Mouse (Mus musculus): ENCODE measurements around the gene Moap1. TPM values are rescaled to one million over a fixed set of nuclear protein-coding genes. Genes with fewer than 3 reads are reported as not detected.

Gene Moap1
- total and polyA plus RNA-seq, 3 experiments, result 8.2 to 8.4 TPM; not detected in 1

DNA sequence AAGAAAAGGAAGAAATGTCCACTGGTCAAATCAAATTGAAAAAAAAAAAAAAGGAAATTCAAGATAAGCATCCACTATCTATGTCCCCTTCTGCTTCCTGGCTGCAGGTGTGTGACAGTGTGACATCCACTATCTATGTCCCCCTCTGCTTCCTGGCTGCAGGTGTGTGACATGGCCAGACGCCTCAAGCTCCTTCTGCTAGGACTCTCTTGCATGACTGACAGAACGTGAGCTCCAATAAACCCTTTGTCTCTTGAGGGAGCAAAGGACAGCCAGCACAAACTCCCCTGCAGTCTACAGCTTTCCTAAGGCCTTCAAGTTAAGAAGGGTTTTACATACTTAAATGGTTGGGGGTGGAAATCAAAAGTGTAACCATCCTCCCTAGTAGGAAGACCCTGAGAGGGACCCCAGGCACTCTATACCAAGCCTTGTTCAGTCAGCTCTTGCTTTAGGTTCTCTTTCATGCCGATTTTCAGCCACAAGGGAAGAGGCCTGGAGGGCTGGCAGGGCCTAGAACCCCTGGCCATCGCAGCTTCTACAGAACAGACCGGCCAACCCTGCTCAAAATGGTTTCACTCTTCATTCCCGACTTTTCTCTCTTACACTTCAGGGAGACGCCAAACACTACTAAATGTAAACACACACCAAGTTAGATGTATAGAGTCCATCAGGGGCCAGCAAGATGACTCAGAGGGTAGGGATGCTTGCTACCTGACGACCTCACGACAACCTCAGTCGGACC lies 28.6 kb downstream of the Moap1 start:
- H3K4me1 ChIP-seq (ENCODE audit: control insufficient read depth in 1 of 2, insufficient read depth in 2 of 2, low read length in 2 of 2), result no peaks in the 10 kb centered on the region
- no peak overlapping the region for H3K4me3 ChIP-seq (ENCODE audit: control insufficient read depth in 1 of 2, insufficient read depth in 1 of 2, low read depth in 2 of 2, low read length in 2 of 2)
- H3K27ac ChIP-seq (ENCODE audit: control insufficient read depth, low read depth, low read length), result no peak overlapping the region
- no peak for TF ChIP-seq GATA1 (IDR thresholded peaks at IDR 0.05; ENCODE audit: low read depth, low read length)
- peak in 1 of 2 experiments; percentile 46; a peak in 1 of 4 replicates for TF ChIP-seq EP300 (IDR thresholded peaks at IDR 0.05; ENCODE audit: low read depth in 1 of 2, low read length in 2 of 2)
- TF ChIP-seq ELF1 (IDR thresholded peaks at IDR 0.05; ENCODE audit: low read depth, low read length), result no peak
- TF ChIP-seq TCF12 (IDR thresholded peaks at IDR 0.05; ENCODE audit: low read depth, low read length), result peak; percentile 79
- TF ChIP-seq TAL1 (IDR thresholded peaks at IDR 0.05; ENCODE audit: low read length), result peak; percentile 50
- H3K36me3 ChIP-seq (ENCODE audit: control insufficient read depth in 1 of 2, insufficient read depth in 2 of 2, low read length in 2 of 2), result no peaks in the 10 kb centered on the region; a peak in 1 of 4 replicates
- no peaks in the 10 kb centered on the region for H3K79me2 ChIP-seq (ENCODE audit: control insufficient read depth, insufficient read depth, low read length, poor library complexity)
- no peak for DNase-seq (ENCODE audit: low read depth, low spot score)
- no peak overlapping the region for H3K9ac ChIP-seq (ENCODE audit: control insufficient read depth, low read depth, low read length, poor library complexity, severe bottlenecking)
- no peaks in the 10 kb centered on the region for H3K27me3 ChIP-seq (ENCODE audit: control insufficient read depth in 1 of 2, insufficient read depth in 2 of 2, low read length in 2 of 2)
- no peaks in the 10 kb centered on the region for H3K9me3 ChIP-seq (replicated peaks; ENCODE audit: insufficient read depth, low read length)

DNA sequence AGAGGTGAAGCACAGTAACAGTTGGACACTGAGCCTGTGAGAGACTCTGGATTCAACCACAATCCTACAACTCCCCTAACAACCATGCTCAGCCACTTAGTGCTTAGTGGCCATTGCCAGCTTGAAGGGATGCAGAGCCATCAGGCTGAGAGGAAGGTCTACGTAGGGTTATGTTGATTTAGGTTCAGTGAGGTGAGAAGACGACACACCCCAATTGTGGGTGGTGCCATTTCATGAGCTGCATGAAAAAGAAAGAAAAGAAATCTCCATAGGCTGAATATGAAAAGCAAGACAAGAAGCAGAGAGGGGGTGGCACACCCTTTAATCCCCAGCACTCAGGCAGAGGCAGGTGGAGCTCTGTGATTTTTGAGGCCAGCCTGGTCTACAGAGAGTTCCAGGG lies 29.3 kb downstream of the Moap1 start:
- no peak overlapping the region for H3K4me3 ChIP-seq (ENCODE audit: control insufficient read depth in 1 of 2, insufficient read depth in 1 of 2, low read depth in 2 of 2, low read length in 2 of 2)
- H3K27me3 ChIP-seq (ENCODE audit: control insufficient read depth in 1 of 2, insufficient read depth in 2 of 2, low read length in 2 of 2), result no peaks in the 10 kb centered on the region
- H3K36me3 ChIP-seq (ENCODE audit: control insufficient read depth in 1 of 2, insufficient read depth in 2 of 2, low read length in 2 of 2), result no peaks in the 10 kb centered on the region; a peak in 1 of 4 replicates
- H3K27ac ChIP-seq (ENCODE audit: control insufficient read depth, low read depth, low read length), result no peak overlapping the region
- TF ChIP-seq MAFK (IDR thresholded peaks at IDR 0.05; ENCODE audit: borderline replicate concordance, low read depth, low read length) (no peak), HCFC1 (IDR thresholded peaks at IDR 0.05; ENCODE audit: low read depth, low read length) (no peak), KAT2A (conservative IDR thresholded peaks at IDR 0.05; ENCODE audit: low read depth, low read length) (no peak), ZC3H11A (IDR thresholded peaks at IDR 0.05; ENCODE audit: low read depth, low read length) (no peak), POLR2AphosphoS5 (IDR thresholded peaks at IDR 0.05; ENCODE audit: borderline replicate concordance, low read depth, low read length) (no peak), GABPA (IDR thresholded peaks at IDR 0.05; ENCODE audit: low read depth, low read length) (no peak), JUND (IDR thresholded peaks at IDR 0.05; ENCODE audit: low read depth, low read length) (no peak), TCF12 (IDR thresholded peaks at IDR 0.05; ENCODE audit: low read depth, low read length) (no peak), POLR2A (IDR thresholded peaks at IDR 0.05; ENCODE audit: control insufficient read depth in 1 of 2, insufficient read depth in 1 of 2, low read depth in 1 of 2, low read length in 2 of 2, poor library complexity in 1 of 2) (no peak), GATA1 (IDR thresholded peaks at IDR 0.05; ENCODE audit: low read depth, low read length) (no peak), MAZ (IDR thresholded peaks at IDR 0.05; ENCODE audit: low read depth, low read length) (no peak), ELF1 (IDR thresholded peaks at IDR 0.05; ENCODE audit: low read depth, low read length) (no peak), POLR2AphosphoS2 (IDR thresholded peaks at IDR 0.05; ENCODE audit: low read length) (no peak)
- H3K79me2 ChIP-seq (ENCODE audit: control insufficient read depth, insufficient read depth, low read length, poor library complexity), result no peaks in the 10 kb centered on the region
- no peaks in the 10 kb centered on the region for H3K9me3 ChIP-seq (replicated peaks; ENCODE audit: insufficient read depth, low read length)
- no peak overlapping the region for H3K9ac ChIP-seq (ENCODE audit: control insufficient read depth, low read depth, low read length, poor library complexity, severe bottlenecking)
- H3K4me1 ChIP-seq (ENCODE audit: control insufficient read depth in 1 of 2, insufficient read depth in 2 of 2, low read length in 2 of 2), result no peaks in the 10 kb centered on the region
- no peak for DNase-seq (ENCODE audit: low read depth, low spot score)
